Mouse (Mus musculus) embryonic fibroblast, embryonic 13.5 days (primary cell): ENCODE results near the gene Eif2b2. TPM values are rescaled to one million over a fixed set of nuclear protein-coding genes. Genes with fewer than 3 reads are reported as not detected.

Experiments used
- H3K27ac ChIP-seq: 2 replicates; pipeline ENCODE4 v1.5.1; 2012; ENCODE audit warnings: low read length, control low read depth, inconsistent platforms; ENCODE audit not compliant: insufficient read depth
- H3K4me1 ChIP-seq: 2 replicates; pipeline ENCODE4 v1.6.1; 2011; ENCODE audit warnings: low read length; ENCODE audit not compliant: control insufficient read depth, insufficient read depth
- H3K4me3 ChIP-seq: 2 replicates; pipeline ENCODE4 v1.5.1; 2011; ENCODE audit warnings: mild to moderate bottlenecking, control low read depth, low read length; ENCODE audit not compliant: insufficient read depth
- CTCF ChIP-seq: IDR thresholded peaks from 2 replicates; pipeline ENCODE4 v1.5.1; 2011; ENCODE audit warnings: mild to moderate bottlenecking, control low read depth, low read length, moderate library complexity, borderline replicate concordance; ENCODE audit not compliant: insufficient read depth
- POLR2A ChIP-seq: IDR thresholded peaks from 2 replicates; pipeline ENCODE4 v1.6.1; 2011; ENCODE audit warnings: low read depth, mild to moderate bottlenecking, control low read depth, low read length, moderate library complexity
- polyA plus RNA-seq: library from polyadenylated mRNA; stranded (reverse); fragments of >200 nt; gene quantifications from 2 replicates; pipeline ENCODE4 v1.2.4, GENCODE M21; 2011; ENCODE audit warnings: low read depth; ENCODE audit not compliant: missing spikeins, insufficient read length

Eif2b2 gene
- polyA plus RNA-seq, 1 experiment: 54.8 TPM

- H3K27ac ChIP-seq: no peak overlapping the region
- no peak overlapping the region for H3K4me3 ChIP-seq
- TF ChIP-seq CTCF: no peak
- TF ChIP-seq POLR2A: no peak
- H3K4me1 ChIP-seq: peaks cover 11% of the 10 kb centered on the region
Measured at GRCm38 (mm10) chr12:85193923-85194622, 25.2 kb upstream of the Eif2b2 start.

- Histone ChIP-seq H3K4me3 (no peak overlapping the region), H3K27ac (no peak overlapping the region), H3K4me1 (peaks cover 11% of the 10 kb centered on the region)
- TF ChIP-seq POLR2A (no peak), CTCF (no peak)
Measured at GRCm38 (mm10) chr12:85194623-85195018, 24.7 kb upstream of the Eif2b2 start.

- H3K27ac ChIP-seq: no peak overlapping the region
- H3K4me1 ChIP-seq: peaks cover 11% of the 10 kb centered on the region
- no peak for TF ChIP-seq POLR2A
- no peak for TF ChIP-seq CTCF
- H3K4me3 ChIP-seq: no peak overlapping the region
Measured at GRCm38 (mm10) chr12:85195086-85195485, 24.2 kb upstream of the Eif2b2 start.

GRCm38 (mm10) chr12:85196191-85196590 lies 23.1 kb upstream of the Eif2b2 start:
- Histone ChIP-seq H3K4me1 (peaks cover 11% of the 10 kb centered on the region), H3K4me3 (no peak overlapping the region), H3K27ac (no peak overlapping the region)
- TF ChIP-seq CTCF (no peak), POLR2A (no peak)

GRCm38 (mm10) chr12:85197371-85197770 lies 21.9 kb upstream of the Eif2b2 start:
- Histone ChIP-seq H3K27ac (no peak overlapping the region), H3K4me3 (no peak overlapping the region), H3K4me1 (peaks cover 15% of the 10 kb centered on the region)
- no peak for TF ChIP-seq CTCF
- no peak for TF ChIP-seq POLR2A

- Histone ChIP-seq H3K4me1 (peaks cover 13% of the 10 kb centered on the region), H3K4me3 (no peak overlapping the region), H3K27ac (no peak overlapping the region)
- TF ChIP-seq CTCF: no peak
- TF ChIP-seq POLR2A: no peak
Measured at GRCm38 (mm10) chr12:85197936-85198335, 21.3 kb upstream of the Eif2b2 start.

- Histone ChIP-seq H3K4me1 (peaks cover 13% of the 10 kb centered on the region), H3K4me3 (no peak overlapping the region), H3K27ac (no peak overlapping the region)
- TF ChIP-seq CTCF (no peak), POLR2A (peak; percentile 17; the same call in 1 of the 2 replicates)
Measured at GRCm38 (mm10) chr12:85199954-85200353, 19.3 kb upstream of the Eif2b2 start.

GRCm38 (mm10) chr12:85200929-85201829 lies 18.1 kb upstream of the Eif2b2 start:
- TF ChIP-seq POLR2A: no peak
- no peak for TF ChIP-seq CTCF
- H3K4me3 ChIP-seq: no peak overlapping the region
- H3K4me1 ChIP-seq: peaks cover 13% of the 10 kb centered on the region
- 0 out of 2 replicates have a peak overlapping the region, but pooled peaks have one; percentile 2 for H3K27ac ChIP-seq

GRCm38 (mm10) chr12:85201830-85202147 lies 17.5 kb upstream of the Eif2b2 start:
- H3K27ac ChIP-seq: peak overlapping the region; percentile 2; the same call in 1 of the 2 replicates
- TF ChIP-seq CTCF (no peak), POLR2A (no peak)
- H3K4me3 ChIP-seq: no peak overlapping the region
- peaks cover 13% of the 10 kb centered on the region for H3K4me1 ChIP-seq

GRCm38 (mm10) chr12:85202191-85202590 lies 17.1 kb upstream of the Eif2b2 start:
- TF ChIP-seq CTCF: no peak
- no peak for TF ChIP-seq POLR2A
- H3K4me3 ChIP-seq: no peak overlapping the region
- H3K4me1 ChIP-seq: peaks cover 13% of the 10 kb centered on the region
- peak overlapping the region; percentile 2; the same call in 1 of the 2 replicates for H3K27ac ChIP-seq
